Mouse (Mus musculus) kidney, adult 2 months (tissue): ENCODE results near the gene 2310022A10Rik. TPM values are rescaled to one million over a fixed set of nuclear protein-coding genes. Genes with fewer than 3 reads are reported as not detected.

Experiments
- DNase-seq: peaks from one replicate; pipeline ENCODE4 v3.0.0; 2021
- H3K27ac ChIP-seq: fragments of 200-500 bp; 2 replicates; pipeline ENCODE4 v1.5.1; 2012; ENCODE audit warnings: low read depth, low read length, control low read depth, inconsistent platforms; ENCODE audit not compliant: insufficient read depth
- H3K27me3 ChIP-seq: fragments of 200-500 bp; replicated peaks from 2 replicates; pipeline ENCODE4 v1.6.1; 2012; ENCODE audit warnings: mild to moderate bottlenecking, moderate library complexity, low read length, inconsistent platforms; ENCODE audit not compliant: control insufficient read depth, insufficient read depth
- H3K36me3 ChIP-seq: fragments of 200-500 bp; 2 replicates; pipeline ENCODE4 v1.6.1; 2012; ENCODE audit warnings: mild to moderate bottlenecking, moderate library complexity, low read length, inconsistent platforms; ENCODE audit not compliant: control insufficient read depth, insufficient read depth
- H3K4me1 ChIP-seq: fragments of 200-500 bp; 2 replicates; pipeline ENCODE4 v1.6.1; 2011; ENCODE audit warnings: low read length; ENCODE audit not compliant: control insufficient read depth, insufficient read depth
- H3K4me3 ChIP-seq: fragments of 200-500 bp; 2 replicates; pipeline ENCODE4 v1.5.1; 2011; ENCODE audit warnings: mild to moderate bottlenecking, low read depth, low read length, control low read depth; ENCODE audit not compliant: insufficient read depth
- CTCF ChIP-seq: fragments of 200-500 bp; conservative IDR thresholded peaks from 2 replicates; pipeline ENCODE4 v1.5.1; 2011; ENCODE audit warnings: low read depth, mild to moderate bottlenecking, control low read depth, low read length, moderate library complexity, mixed read lengths; ENCODE audit not compliant: insufficient read depth, insufficient read length
- POLR2A ChIP-seq: fragments of 200-500 bp; IDR thresholded peaks from one replicate; pipeline ENCODE4 v1.6.1; 2011; ENCODE audit warnings: low read depth, low read length, control low read depth
- WGBS: fragments of 180-500 bp; shearing (Covaris S2); methylation state at CpG from one replicate; pipeline ENCODE4 v1.1.7; 2018; 5-methylcytosine and 5-hydroxymethylcytosine counted together
- polyA plus RNA-seq: library from polyadenylated mRNA; depleted of rRNA; stranded (reverse); fragments of >200 nt; gene quantifications from 2 replicates; pipeline ENCODE4 v1.2.3, GENCODE M21; 2012

The 2310022A10Rik gene
- polyA plus RNA-seq, 1 experiment, result 19.3 TPM

DNA sequence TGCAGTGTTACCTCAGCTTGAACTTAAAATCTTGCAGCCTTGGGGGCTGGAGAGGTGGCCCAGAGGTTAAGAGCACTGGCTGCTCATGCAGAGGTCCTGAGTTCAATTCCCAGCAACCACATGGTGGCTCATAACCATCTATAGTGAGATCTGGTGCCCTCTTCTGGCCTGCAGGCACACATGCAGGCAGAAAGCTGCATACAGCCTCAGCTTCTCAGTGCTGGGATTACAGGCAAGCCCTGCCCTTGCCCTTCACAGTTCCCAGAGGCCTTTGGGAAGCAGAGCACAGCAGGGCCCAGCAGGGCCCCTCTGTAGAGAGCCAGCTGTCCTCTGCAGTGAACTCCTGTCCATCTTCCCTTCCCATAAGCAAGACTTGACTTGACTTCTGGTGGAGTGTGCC is 32.9 kb upstream of the 2310022A10Rik start:
- Histone ChIP-seq H3K4me3 (no peak overlapping the region), H3K36me3 (no peaks in the 10 kb centered on the region), H3K27ac (no peak overlapping the region), H3K4me1 (no peaks in the 10 kb centered on the region), H3K27me3 (no peaks in the 10 kb centered on the region)
- TF ChIP-seq POLR2A, result no peak
- TF ChIP-seq CTCF, result no peak
- no peak for DNase-seq

DNA sequence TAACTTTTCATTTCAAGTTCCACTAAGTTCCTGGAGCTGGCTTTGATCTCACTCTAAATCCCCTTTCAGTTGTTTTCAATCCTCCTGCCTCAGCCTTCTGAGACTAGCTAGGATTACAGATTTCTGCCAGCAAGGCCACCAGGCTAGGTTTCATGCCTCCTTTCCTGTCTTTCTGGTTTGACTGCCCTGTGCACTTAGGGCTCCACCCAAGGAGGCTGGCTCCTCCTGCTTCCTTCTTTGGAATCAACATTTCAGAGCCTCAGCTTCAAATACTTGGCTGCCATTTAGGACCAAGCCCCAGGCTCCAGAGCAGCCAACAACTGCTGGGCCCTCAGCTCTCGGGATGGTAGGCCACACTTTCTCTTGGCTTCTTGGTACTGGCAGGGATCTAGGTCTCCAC is 32.4 kb upstream of the 2310022A10Rik start:
- no peak for TF ChIP-seq CTCF
- no peak overlapping the region for H3K4me3 ChIP-seq
- H3K27ac ChIP-seq, result no peak overlapping the region
- no peaks in the 10 kb centered on the region for H3K4me1 ChIP-seq
- no peaks in the 10 kb centered on the region for H3K27me3 ChIP-seq
- no peak for DNase-seq
- no peaks in the 10 kb centered on the region for H3K36me3 ChIP-seq
- WGBS, result 59% methylated on average over 1 of the region's 1 CpGs

DNA sequence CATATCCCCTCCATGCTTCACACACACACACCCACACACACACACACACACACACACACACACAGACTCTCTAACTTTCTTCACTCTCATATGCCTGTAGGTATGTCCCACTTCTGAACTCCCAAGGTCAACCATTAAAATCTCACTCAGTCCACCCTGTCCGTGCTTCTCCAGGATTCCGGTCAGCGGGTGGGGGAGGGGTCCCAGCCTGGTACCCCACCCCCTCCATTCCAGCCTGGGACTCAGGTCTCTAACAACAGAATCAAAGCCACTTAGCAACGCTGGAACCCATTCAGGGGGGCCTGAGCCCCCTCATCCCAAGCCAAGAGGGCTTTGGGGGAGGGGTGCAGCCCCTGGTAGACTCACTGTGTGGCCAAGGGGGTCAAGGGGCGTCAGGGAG is 30.1 kb upstream of the 2310022A10Rik start, which contains the start of gene Hipk4:
Gene Hipk4, plus strand, starts transcription at position 301 of the 400 bp plus-strand sequence.
- Histone ChIP-seq H3K36me3 (no peaks in the 10 kb centered on the region), H3K4me1 (no peaks in the 10 kb centered on the region), H3K27ac (no peak within 1 kb of the TSS), H3K4me3 (no peak within 1 kb of the TSS), H3K27me3 (no peaks in the 10 kb centered on the region)
- DNase-seq, result no peak
- no peak for TF ChIP-seq CTCF
- no peak for TF ChIP-seq POLR2A
- 65% methylated on average over 5 of the region's 5 CpGs for WGBS

DNA sequence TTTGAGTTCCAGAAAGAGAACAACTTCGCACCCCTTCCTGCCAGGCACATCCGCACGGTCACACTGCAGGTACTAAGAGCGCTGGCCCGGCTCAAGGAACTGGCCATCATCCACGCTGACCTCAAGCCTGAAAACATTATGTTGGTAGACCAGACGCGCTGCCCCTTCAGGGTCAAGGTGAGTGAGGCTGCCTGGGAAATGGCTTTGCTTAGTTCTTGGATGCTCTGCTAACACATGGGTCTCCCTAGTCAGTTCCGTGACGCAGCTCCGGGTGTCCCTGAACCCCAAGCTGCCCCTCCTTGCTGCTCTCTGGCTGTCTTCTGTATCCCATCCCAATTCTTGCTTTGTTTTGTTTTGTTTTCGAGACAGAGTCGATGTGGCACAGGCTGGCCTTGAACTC is 29.2 kb upstream of the 2310022A10Rik start:
- DNase-seq, result no peak
- WGBS, result 95% methylated on average over 13 of the region's 13 CpGs
- TF ChIP-seq CTCF, result no peak
- no peak for TF ChIP-seq POLR2A
- Histone ChIP-seq H3K36me3 (no peaks in the 10 kb centered on the region), H3K27ac (no peak overlapping the region), H3K4me3 (no peak overlapping the region), H3K4me1 (no peaks in the 10 kb centered on the region), H3K27me3 (no peaks in the 10 kb centered on the region)

DNA sequence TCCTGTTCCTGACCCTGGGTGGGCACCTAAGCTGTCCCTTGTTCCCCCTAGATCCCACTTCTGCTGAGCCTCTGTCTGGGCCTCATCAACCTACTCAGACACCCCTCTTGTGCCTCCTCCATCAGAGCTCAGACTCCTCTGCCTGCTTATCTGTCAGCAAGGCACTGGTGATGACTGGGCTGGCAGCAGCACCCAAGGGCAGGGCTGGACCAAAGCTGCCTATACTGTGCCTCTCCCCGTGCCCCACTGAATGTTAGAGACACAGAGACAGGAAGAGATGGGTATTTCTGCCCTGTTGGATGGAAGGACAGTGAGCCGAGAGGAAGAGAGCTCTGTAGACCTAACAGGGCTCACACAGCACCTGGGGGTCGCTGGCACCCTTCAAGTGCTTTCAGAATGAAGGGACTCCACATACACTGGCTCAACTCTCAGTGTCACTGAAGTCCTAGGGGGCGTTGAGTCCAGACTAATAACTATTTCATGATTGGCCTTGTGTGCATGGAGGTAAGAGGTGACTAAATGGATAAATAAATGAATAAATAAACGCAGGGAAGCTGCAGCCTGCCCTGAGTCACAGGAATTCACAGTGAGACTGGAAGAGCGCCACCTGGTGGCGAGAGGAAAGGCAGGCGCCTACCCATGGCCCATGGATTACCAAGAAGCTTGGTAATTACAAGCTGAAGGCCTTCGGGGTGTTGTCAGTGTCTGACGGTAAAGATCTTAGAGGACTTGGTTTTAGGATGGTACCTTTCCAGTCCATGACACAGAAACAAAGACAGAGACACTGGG is 26.8 kb upstream of the 2310022A10Rik start:
- Histone ChIP-seq H3K27me3 (no peaks in the 10 kb centered on the region), H3K4me1 (no peaks in the 10 kb centered on the region), H3K36me3 (no peaks in the 10 kb centered on the region), H3K4me3 (no peak overlapping the region), H3K27ac (no peak overlapping the region)
- TF ChIP-seq CTCF (peak; percentile 91), POLR2A (no peak)
- 19% methylated on average over 10 of the region's 10 CpGs for WGBS
- peak; percentile 79 for DNase-seq

DNA sequence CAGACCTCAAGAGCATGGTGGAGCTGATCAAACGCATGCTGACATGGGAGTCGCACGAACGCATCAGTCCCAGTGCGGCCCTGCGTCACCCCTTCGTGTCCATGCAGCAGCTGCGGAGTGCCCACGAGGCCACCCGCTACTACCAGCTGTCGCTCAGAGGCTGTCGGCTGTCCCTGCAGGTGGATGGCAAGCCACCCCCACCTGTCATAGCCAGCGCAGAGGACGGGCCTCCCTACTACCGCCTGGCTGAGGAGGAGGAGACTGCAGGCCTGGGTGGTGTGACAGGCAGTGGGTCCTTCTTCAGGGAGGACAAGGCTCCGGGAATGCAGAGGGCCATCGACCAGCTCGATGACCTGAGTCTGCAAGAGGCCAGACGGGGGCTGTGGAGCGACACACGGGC is 24.0 kb upstream of the 2310022A10Rik start:
- H3K27me3 ChIP-seq, result no peaks in the 10 kb centered on the region
- no peak overlapping the region for H3K27ac ChIP-seq
- no peaks in the 10 kb centered on the region for H3K4me1 ChIP-seq
- no peak overlapping the region for H3K4me3 ChIP-seq
- TF ChIP-seq POLR2A (no peak), CTCF (no peak)
- 79% methylated on average over 21 of the region's 21 CpGs for WGBS
- H3K36me3 ChIP-seq, result no peaks in the 10 kb centered on the region
- no peak for DNase-seq

DNA sequence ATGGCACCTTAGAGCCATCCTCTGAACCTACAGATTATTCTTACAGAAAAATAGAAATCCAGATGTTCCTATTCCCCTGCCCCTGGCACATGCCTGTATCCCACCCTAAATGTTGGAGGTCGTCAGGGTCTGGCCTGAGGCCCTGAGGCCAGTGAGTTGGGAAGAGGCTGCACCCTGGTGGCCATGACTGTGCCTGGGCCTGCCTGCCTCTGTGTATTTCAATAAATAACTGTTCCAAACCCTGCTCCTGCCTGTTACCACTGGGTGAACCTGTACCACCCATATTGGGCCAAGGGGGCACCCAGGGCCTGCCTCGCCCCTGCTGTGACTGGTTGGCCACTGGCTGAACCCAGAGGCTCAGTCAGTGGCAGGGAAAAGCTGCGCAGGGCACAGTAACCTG is 22.1 kb upstream of the 2310022A10Rik start:
- no peak overlapping the region for H3K27ac ChIP-seq
- no peak for DNase-seq
- H3K36me3 ChIP-seq, result no peaks in the 10 kb centered on the region
- no peaks in the 10 kb centered on the region for H3K27me3 ChIP-seq
- no peaks in the 10 kb centered on the region for H3K4me1 ChIP-seq
- TF ChIP-seq POLR2A (no peak), CTCF (peak; percentile 32; the same call in 1 of the 2 replicates)
- 89% methylated on average over 3 of the region's 3 CpGs for WGBS
- H3K4me3 ChIP-seq, result no peak overlapping the region
